Mouse (Mus musculus) embryonic fibroblast, embryonic 13.5 days (primary cell): ENCODE results near the gene Cysltr2.

ENCODE experiments used
- CTCF ChIP-seq: IDR thresholded peaks from 2 replicates; pipeline ENCODE4 v1.5.1; 2011; ENCODE audit warnings: mild to moderate bottlenecking, control low read depth, low read length, moderate library complexity, borderline replicate concordance; ENCODE audit not compliant: insufficient read depth
- POLR2A ChIP-seq: IDR thresholded peaks from 2 replicates; pipeline ENCODE4 v1.6.1; 2011; ENCODE audit warnings: low read depth, mild to moderate bottlenecking, control low read depth, low read length, moderate library complexity

DNA sequence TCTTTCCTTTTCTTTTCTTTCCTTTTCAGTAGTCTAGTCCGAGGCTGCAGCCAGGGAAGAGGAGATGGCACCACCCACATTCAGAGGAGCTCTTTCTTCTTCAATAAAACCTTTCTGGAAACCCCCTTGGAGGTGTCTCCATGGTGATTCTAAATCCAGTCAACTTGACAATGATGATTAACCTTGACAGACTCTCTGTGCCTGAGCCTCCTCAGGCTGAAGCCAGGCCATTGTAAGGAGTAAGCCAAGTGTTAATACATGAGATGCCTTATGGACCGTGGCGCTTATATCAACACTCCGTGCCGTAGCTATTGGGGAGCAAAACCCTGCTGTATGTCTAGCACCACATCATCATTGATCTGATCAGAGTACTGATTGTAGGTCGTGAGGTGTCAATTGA, 50.8 kb downstream of the Cysltr2 start:
- TF ChIP-seq CTCF = no peak
- no peak for TF ChIP-seq POLR2A
